Mouse (Mus musculus): ENCODE measurements around the gene Rnf121. TPM values are rescaled to one million over a fixed set of nuclear protein-coding genes. Genes with fewer than 3 reads are reported as not detected.
"Not testable (repeated sequence)": the region's sequence is repeated elsewhere in the genome, so short reads cannot be mapped to it uniquely, and the experiment has no call there.

Rnf121 gene
- polyA plus RNA-seq, 1 experiment: 55.8 TPM

GRCm38 (mm10) chr7:102063891-102064290 lies 1.4 kb downstream of the Rnf121 start:
- peaks cover 14% of the 10 kb centered on the region for H3K36me3 ChIP-seq (ENCODE audit: control insufficient read depth, insufficient read depth)
- TF ChIP-seq CTCF (IDR thresholded peaks at IDR 0.05; ENCODE audit: control insufficient read depth, insufficient read depth, insufficient read length): no peak
- TF ChIP-seq USF1 (IDR thresholded peaks at IDR 0.05; ENCODE audit: low read depth): no peak
- TF ChIP-seq CEBPB (IDR thresholded peaks at IDR 0.05; ENCODE audit: low read depth): no peak
- no peak for TF ChIP-seq MYOD1 (IDR thresholded peaks at IDR 0.05; ENCODE audit: control insufficient read depth, insufficient read length, low read depth)
- TF ChIP-seq FOSL1 (IDR thresholded peaks at IDR 0.05; ENCODE audit: insufficient read depth, low read length, poor library complexity, severe bottlenecking): no peak
- TF ChIP-seq MAX (IDR thresholded peaks at IDR 0.05): no peak
- TF ChIP-seq MYOG (IDR thresholded peaks at IDR 0.05; ENCODE audit: control insufficient read depth, extremely low read depth, insufficient read length): no peak
- no peak overlapping the region for H3K4me3 ChIP-seq (ENCODE audit: insufficient read depth, poor library complexity, severe bottlenecking)
- H3K79me3 ChIP-seq (ENCODE audit: low read depth): peaks cover 41% of the 10 kb centered on the region
- H3ac ChIP-seq (ENCODE audit: control insufficient read depth, insufficient read length, low read depth): no peak overlapping the region
- H3K79me2 ChIP-seq (ENCODE audit: control insufficient read depth, insufficient read depth): peaks cover 68% of the 10 kb centered on the region
- no peaks in the 10 kb centered on the region for H3K27me3 ChIP-seq (ENCODE audit: control insufficient read depth, insufficient read depth, insufficient read length)

GRCm38 (mm10) chr7:102062203-102062602 lies 3.1 kb downstream of the Rnf121 start:
- Histone ChIP-seq H3K79me3 (ENCODE audit: low read depth) (peaks cover 41% of the 10 kb centered on the region), H3K79me2 (ENCODE audit: control insufficient read depth, insufficient read depth) (peaks cover 62% of the 10 kb centered on the region), H3ac (ENCODE audit: control insufficient read depth, insufficient read length, low read depth) (no peak overlapping the region), H3K36me3 (ENCODE audit: control insufficient read depth, insufficient read depth) (peaks cover 14% of the 10 kb centered on the region), H3K4me3 (ENCODE audit: insufficient read depth, poor library complexity, severe bottlenecking) (no peak overlapping the region), H3K27me3 (ENCODE audit: control insufficient read depth, insufficient read depth, insufficient read length) (no peaks in the 10 kb centered on the region)
- no peak for TF ChIP-seq CEBPB (IDR thresholded peaks at IDR 0.05; ENCODE audit: low read depth)
- no peak for TF ChIP-seq FOSL1 (IDR thresholded peaks at IDR 0.05; ENCODE audit: insufficient read depth, low read length, poor library complexity, severe bottlenecking)
- no peak for TF ChIP-seq CTCF (IDR thresholded peaks at IDR 0.05; ENCODE audit: control insufficient read depth, insufficient read depth, insufficient read length)
- no peak for TF ChIP-seq MAX (IDR thresholded peaks at IDR 0.05)
- TF ChIP-seq MYOG (IDR thresholded peaks at IDR 0.05; ENCODE audit: control insufficient read depth, extremely low read depth, insufficient read length): no peak
- TF ChIP-seq MYOD1 (IDR thresholded peaks at IDR 0.05; ENCODE audit: control insufficient read depth, insufficient read length, low read depth): no peak
- TF ChIP-seq USF1 (IDR thresholded peaks at IDR 0.05; ENCODE audit: low read depth): no peak

GRCm38 (mm10) chr7:102061353-102061752 lies 3.9 kb downstream of the Rnf121 start:
- Histone ChIP-seq H3K36me3 (ENCODE audit: control insufficient read depth, insufficient read depth) (peaks cover 19% of the 10 kb centered on the region), H3K79me3 (ENCODE audit: low read depth) (peaks cover 39% of the 10 kb centered on the region), H3K27me3 (ENCODE audit: control insufficient read depth, insufficient read depth, insufficient read length) (no peaks in the 10 kb centered on the region), H3ac (ENCODE audit: control insufficient read depth, insufficient read length, low read depth) (no peak overlapping the region), H3K4me3 (ENCODE audit: insufficient read depth, poor library complexity, severe bottlenecking) (no peak overlapping the region), H3K79me2 (ENCODE audit: control insufficient read depth, insufficient read depth) (peaks cover 56% of the 10 kb centered on the region)
- TF ChIP-seq MYOD1 (IDR thresholded peaks at IDR 0.05; ENCODE audit: control insufficient read depth, insufficient read length, low read depth) (no peak), FOSL1 (IDR thresholded peaks at IDR 0.05; ENCODE audit: insufficient read depth, low read length, poor library complexity, severe bottlenecking) (no peak), MYOG (IDR thresholded peaks at IDR 0.05; ENCODE audit: control insufficient read depth, extremely low read depth, insufficient read length) (no peak), MAX (IDR thresholded peaks at IDR 0.05) (no peak), CTCF (IDR thresholded peaks at IDR 0.05; ENCODE audit: control insufficient read depth, insufficient read depth, insufficient read length) (no peak), USF1 (IDR thresholded peaks at IDR 0.05; ENCODE audit: low read depth) (no peak)

- not testable (repeated sequence) for H3K4me3 ChIP-seq (ENCODE audit: insufficient read depth, poor library complexity, severe bottlenecking); H3K27me3 ChIP-seq (ENCODE audit: control insufficient read depth, insufficient read depth, insufficient read length); H3K79me3 ChIP-seq (ENCODE audit: low read depth); H3K36me3 ChIP-seq (ENCODE audit: control insufficient read depth, insufficient read depth); H3ac ChIP-seq (ENCODE audit: control insufficient read depth, insufficient read length, low read depth); H3K79me2 ChIP-seq (ENCODE audit: control insufficient read depth, insufficient read depth)
Observed at GRCm38 (mm10) chr7:102048524-102048923, 16.7 kb downstream of the Rnf121 start.

GRCm38 (mm10) chr7:102042314-102042713 lies 23.0 kb downstream of the Rnf121 start:
- peaks cover 34% of the 10 kb centered on the region for H3K36me3 ChIP-seq (ENCODE audit: control insufficient read depth, insufficient read depth)
- no peak overlapping the region for H3K4me3 ChIP-seq (ENCODE audit: insufficient read depth, poor library complexity, severe bottlenecking)
- no peaks in the 10 kb centered on the region for H3K79me3 ChIP-seq (ENCODE audit: low read depth)
- no peaks in the 10 kb centered on the region for H3K27me3 ChIP-seq (ENCODE audit: control insufficient read depth, insufficient read depth, insufficient read length)
- no peak for TF ChIP-seq MYOD1 (IDR thresholded peaks at IDR 0.05; ENCODE audit: control insufficient read depth, insufficient read length, low read depth)
- TF ChIP-seq MAX (IDR thresholded peaks at IDR 0.05): no peak
- TF ChIP-seq CEBPB (IDR thresholded peaks at IDR 0.05; ENCODE audit: low read depth): no peak
- TF ChIP-seq USF1 (IDR thresholded peaks at IDR 0.05; ENCODE audit: low read depth): no peak
- TF ChIP-seq CTCF (IDR thresholded peaks at IDR 0.05; ENCODE audit: control insufficient read depth, insufficient read depth, insufficient read length): no peak
- no peak for TF ChIP-seq FOSL1 (IDR thresholded peaks at IDR 0.05; ENCODE audit: insufficient read depth, low read length, poor library complexity, severe bottlenecking)
- no peaks in the 10 kb centered on the region for H3K79me2 ChIP-seq (ENCODE audit: control insufficient read depth, insufficient read depth)
- H3ac ChIP-seq (ENCODE audit: control insufficient read depth, insufficient read length, low read depth): no peak overlapping the region

GRCm38 (mm10) chr7:102037318-102037717 lies 28.0 kb downstream of the Rnf121 start:
- no peak overlapping the region for H3K4me3 ChIP-seq (ENCODE audit: insufficient read depth, poor library complexity, severe bottlenecking)
- no peaks in the 10 kb centered on the region for H3K79me3 ChIP-seq (ENCODE audit: low read depth)
- no peak for TF ChIP-seq CEBPB (IDR thresholded peaks at IDR 0.05; ENCODE audit: low read depth)
- TF ChIP-seq USF1 (IDR thresholded peaks at IDR 0.05; ENCODE audit: low read depth): no peak
- TF ChIP-seq MAX (IDR thresholded peaks at IDR 0.05): no peak
- TF ChIP-seq FOSL1 (IDR thresholded peaks at IDR 0.05; ENCODE audit: insufficient read depth, low read length, poor library complexity, severe bottlenecking): no peak
- no peak for TF ChIP-seq MYOD1 (IDR thresholded peaks at IDR 0.05; ENCODE audit: control insufficient read depth, insufficient read length, low read depth)
- TF ChIP-seq MYOG (IDR thresholded peaks at IDR 0.05; ENCODE audit: control insufficient read depth, extremely low read depth, insufficient read length): no peak
- TF ChIP-seq CTCF (IDR thresholded peaks at IDR 0.05; ENCODE audit: control insufficient read depth, insufficient read depth, insufficient read length): no peak
- no peaks in the 10 kb centered on the region for H3K27me3 ChIP-seq (ENCODE audit: control insufficient read depth, insufficient read depth, insufficient read length)
- H3ac ChIP-seq (ENCODE audit: control insufficient read depth, insufficient read length, low read depth): no peak overlapping the region
- peaks cover 53% of the 10 kb centered on the region for H3K36me3 ChIP-seq (ENCODE audit: control insufficient read depth, insufficient read depth)
- no peaks in the 10 kb centered on the region for H3K79me2 ChIP-seq (ENCODE audit: control insufficient read depth, insufficient read depth)
